Mouse (Mus musculus): ENCODE results near the gene Bdkrb1. TPM values are rescaled to one million over a fixed set of nuclear protein-coding genes. Genes with fewer than 3 reads are reported as not detected.

Bdkrb1 gene
- polyA plus RNA-seq, 2 experiments, result 0.10 TPM; not detected in 1

GRCm38 (mm10) chr12:105599098-105599497 is 3.8 kb upstream of the Bdkrb1 start:
- Histone ChIP-seq H3K9me3 (ENCODE audit: control insufficient read depth, low read length) (no peaks in the 10 kb centered on the region), H3K4me3 (replicated peaks; ENCODE audit: low read length) (no peak overlapping the region), H3K4me1 (ENCODE audit: control insufficient read depth, insufficient read depth, low read length) (no peaks in the 10 kb centered on the region), H3K4me2 (replicated peaks; ENCODE audit: low read depth, low read length, severe bottlenecking) (no peak overlapping the region), H3K27ac (replicated peaks; ENCODE audit: low read depth, low read length) (no peak overlapping the region), H3K9ac (ENCODE audit: low read depth, low read length, severe bottlenecking) (no peak overlapping the region), H3K27me3 (ENCODE audit: control insufficient read depth, insufficient read depth, low read length) (no peaks in the 10 kb centered on the region), H3K36me3 (ENCODE audit: control insufficient read depth, insufficient read depth, low read length) (no peaks in the 10 kb centered on the region)
- ATAC-seq (ENCODE audit: low FRiP score, low read depth) (no peak), DNase-seq (ENCODE audit: low spot score) (no peak)
- no peak for TF ChIP-seq POLR2A (IDR thresholded peaks at IDR 0.05; ENCODE audit: borderline replicate concordance, extremely low read depth, insufficient read depth, insufficient read length)
- 63% methylated on average over 5 of the region's 5 CpGs for WGBS

GRCm38 (mm10) chr12:105601586-105601985 is 1.3 kb upstream of the Bdkrb1 start:
- H3K4me2 ChIP-seq (replicated peaks; ENCODE audit: low read depth, low read length, severe bottlenecking), result no peak overlapping the region
- 67% methylated on average over 6 of the region's 6 CpGs for WGBS
- no peaks in the 10 kb centered on the region for H3K4me1 ChIP-seq (ENCODE audit: control insufficient read depth, insufficient read depth, low read length)
- no peak for TF ChIP-seq POLR2A (IDR thresholded peaks at IDR 0.05; ENCODE audit: borderline replicate concordance, extremely low read depth, insufficient read depth, insufficient read length)
- H3K27me3 ChIP-seq (ENCODE audit: control insufficient read depth, insufficient read depth, low read length), result no peaks in the 10 kb centered on the region
- no peak overlapping the region for H3K9ac ChIP-seq (ENCODE audit: low read depth, low read length, severe bottlenecking)
- no peak for DNase-seq (ENCODE audit: low spot score)
- no peak for ATAC-seq (ENCODE audit: low FRiP score, low read depth)
- H3K36me3 ChIP-seq (ENCODE audit: control insufficient read depth, insufficient read depth, low read length), result no peaks in the 10 kb centered on the region
- no peak overlapping the region for H3K27ac ChIP-seq (replicated peaks; ENCODE audit: low read depth, low read length)
- no peak overlapping the region for H3K4me3 ChIP-seq (replicated peaks; ENCODE audit: low read length)
- no peaks in the 10 kb centered on the region for H3K9me3 ChIP-seq (ENCODE audit: control insufficient read depth, low read length)

GRCm38 (mm10) chr12:105603904-105604303 is 1.0 kb downstream of the Bdkrb1 start:
- ATAC-seq (ENCODE audit: low FRiP score, low read depth) (no peak), DNase-seq (ENCODE audit: low spot score) (no peak)
- no peaks in the 10 kb centered on the region for H3K36me3 ChIP-seq (ENCODE audit: control insufficient read depth, insufficient read depth, low read length)
- no peaks in the 10 kb centered on the region for H3K9me3 ChIP-seq (ENCODE audit: control insufficient read depth, low read length)
- no peak overlapping the region for H3K27ac ChIP-seq (replicated peaks; ENCODE audit: low read depth, low read length)
- TF ChIP-seq POLR2A (IDR thresholded peaks at IDR 0.05; ENCODE audit: borderline replicate concordance, extremely low read depth, insufficient read depth, insufficient read length), result no peak
- no peak overlapping the region for H3K4me3 ChIP-seq (replicated peaks; ENCODE audit: low read length)
- H3K4me1 ChIP-seq (ENCODE audit: control insufficient read depth, insufficient read depth, low read length), result no peaks in the 10 kb centered on the region
- H3K27me3 ChIP-seq (ENCODE audit: control insufficient read depth, insufficient read depth, low read length), result no peaks in the 10 kb centered on the region
- H3K9ac ChIP-seq (ENCODE audit: low read depth, low read length, severe bottlenecking), result no peak overlapping the region
- WGBS, result 72% methylated on average over 11 of the region's 11 CpGs
- no peak overlapping the region for H3K4me2 ChIP-seq (replicated peaks; ENCODE audit: low read depth, low read length, severe bottlenecking)

- no peak for TF ChIP-seq POLR2A (IDR thresholded peaks at IDR 0.05; ENCODE audit: borderline replicate concordance, extremely low read depth, insufficient read depth, insufficient read length)
- no peak overlapping the region for H3K27ac ChIP-seq (replicated peaks; ENCODE audit: low read depth, low read length)
- H3K4me1 ChIP-seq (ENCODE audit: control insufficient read depth, insufficient read depth, low read length), result no peaks in the 10 kb centered on the region
- ATAC-seq (ENCODE audit: low FRiP score, low read depth) (no peak), DNase-seq (ENCODE audit: low spot score) (no peak)
- H3K4me2 ChIP-seq (replicated peaks; ENCODE audit: low read depth, low read length, severe bottlenecking), result no peak overlapping the region
- H3K36me3 ChIP-seq (ENCODE audit: control insufficient read depth, insufficient read depth, low read length), result 0 out of 2 replicates have a peak, but pooled peaks cover 3% of the 10 kb centered on the region
- H3K9ac ChIP-seq (ENCODE audit: low read depth, low read length, severe bottlenecking), result no peak overlapping the region
- H3K9me3 ChIP-seq (ENCODE audit: control insufficient read depth, low read length), result no peaks in the 10 kb centered on the region
- WGBS, result 21% methylated on average over 8 of the region's 8 CpGs
- H3K4me3 ChIP-seq (replicated peaks; ENCODE audit: low read length), result no peak overlapping the region
- no peaks in the 10 kb centered on the region for H3K27me3 ChIP-seq (ENCODE audit: control insufficient read depth, insufficient read depth, low read length)
These were observed 2.3 kb downstream of the Bdkrb1 start for GRCm38 (mm10) chr12:105605212-105605611.

- no peak overlapping the region for H3K9ac ChIP-seq (ENCODE audit: low read depth, low read length, severe bottlenecking)
- DNase-seq (ENCODE audit: low spot score), result no peak
- H3K9me3 ChIP-seq (ENCODE audit: control insufficient read depth, low read length), result no peaks in the 10 kb centered on the region
- no peak overlapping the region for H3K4me2 ChIP-seq (replicated peaks; ENCODE audit: low read depth, low read length, severe bottlenecking)
- H3K36me3 ChIP-seq (ENCODE audit: control insufficient read depth, insufficient read depth, low read length), result 0 out of 2 replicates have a peak, but pooled peaks cover 3% of the 10 kb centered on the region
- WGBS, result 71% methylated on average over 4 of the region's 4 CpGs
- no peak for ATAC-seq (ENCODE audit: low FRiP score, low read depth)
- H3K4me3 ChIP-seq (replicated peaks; ENCODE audit: low read length), result no peak overlapping the region
- H3K4me1 ChIP-seq (ENCODE audit: control insufficient read depth, insufficient read depth, low read length), result no peaks in the 10 kb centered on the region
- H3K27me3 ChIP-seq (ENCODE audit: control insufficient read depth, insufficient read depth, low read length), result no peaks in the 10 kb centered on the region
- no peak overlapping the region for H3K27ac ChIP-seq (replicated peaks; ENCODE audit: low read depth, low read length)
- no peak for TF ChIP-seq POLR2A (IDR thresholded peaks at IDR 0.05; ENCODE audit: borderline replicate concordance, extremely low read depth, insufficient read depth, insufficient read length)
These were observed 4.0 kb downstream of the Bdkrb1 start for GRCm38 (mm10) chr12:105606881-105607280.

- H3K9me3 ChIP-seq (ENCODE audit: control insufficient read depth, low read length), result no peaks in the 10 kb centered on the region
- no peaks in the 10 kb centered on the region for H3K4me1 ChIP-seq (ENCODE audit: control insufficient read depth, insufficient read depth, low read length)
- H3K27me3 ChIP-seq (ENCODE audit: control insufficient read depth, insufficient read depth, low read length), result no peaks in the 10 kb centered on the region
- no peak overlapping the region for H3K4me3 ChIP-seq (replicated peaks; ENCODE audit: low read length)
- 96% methylated on average over 2 of the region's 2 CpGs for WGBS
- no peak overlapping the region for H3K27ac ChIP-seq (replicated peaks; ENCODE audit: low read depth, low read length)
- TF ChIP-seq POLR2A (IDR thresholded peaks at IDR 0.05; ENCODE audit: borderline replicate concordance, extremely low read depth, insufficient read depth, insufficient read length), result no peak
- ATAC-seq (ENCODE audit: low FRiP score, low read depth), result no peak
- H3K4me2 ChIP-seq (replicated peaks; ENCODE audit: low read depth, low read length, severe bottlenecking), result no peak overlapping the region
- H3K36me3 ChIP-seq (ENCODE audit: control insufficient read depth, insufficient read depth, low read length), result peaks cover 15% of the 10 kb centered on the region
- no peak for DNase-seq (ENCODE audit: low spot score)
- H3K9ac ChIP-seq (ENCODE audit: low read depth, low read length, severe bottlenecking), result no peak overlapping the region
These were observed 8.2 kb downstream of the Bdkrb1 start for GRCm38 (mm10) chr12:105611045-105611444.
